Mouse (Mus musculus) C2C12 (cell line): ENCODE measurements around the gene 3110082I17Rik. TPM values are rescaled to one million over a fixed set of nuclear protein-coding genes. Genes with fewer than 3 reads are reported as not detected.

ENCODE experiments used
- H3K27me3 ChIP-seq: one replicate; pipeline ENCODE4 v1.6.1; 2011; ENCODE audit not compliant: control insufficient read depth, insufficient read depth, insufficient read length
- H3K36me3 ChIP-seq: one replicate; pipeline ENCODE4 v1.6.1; 2011; ENCODE audit not compliant: control insufficient read depth, insufficient read depth
- H3K4me3 ChIP-seq: one replicate; pipeline ENCODE4 v1.5.1; 2011; ENCODE audit warnings: mild to moderate bottlenecking, control low read depth; ENCODE audit not compliant: poor library complexity, insufficient read depth, severe bottlenecking
- H3K79me2 ChIP-seq: one replicate; pipeline ENCODE4 v1.6.1; 2011; ENCODE audit not compliant: control insufficient read depth, insufficient read depth
- H3K79me3 ChIP-seq: one replicate; pipeline ENCODE4 v1.6.1; 2011; ENCODE audit warnings: low read depth, control low read depth
- H3ac ChIP-seq: one replicate; pipeline ENCODE3; 2011; ENCODE audit warnings: low read depth; ENCODE audit not compliant: control insufficient read depth, insufficient read length
- CEBPB ChIP-seq: IDR thresholded peaks from one replicate; pipeline ENCODE4 v1.6.1; 2011; ENCODE audit warnings: low read depth, mild to moderate bottlenecking, control low read depth, moderate library complexity
- CTCF ChIP-seq: IDR thresholded peaks from one replicate; pipeline ENCODE4 v1.5.1; 2011; ENCODE audit not compliant: control insufficient read depth, insufficient read depth, insufficient read length
- FOSL1 ChIP-seq: IDR thresholded peaks from one replicate; pipeline ENCODE4 v1.8.0; 2011; ENCODE audit warnings: mild to moderate bottlenecking, low read length; ENCODE audit not compliant: poor library complexity, insufficient read depth, severe bottlenecking
- MAX ChIP-seq: IDR thresholded peaks from one replicate; pipeline ENCODE4 v1.6.1; 2011; ENCODE audit warnings: mild to moderate bottlenecking, control low read depth
- MYOD1 ChIP-seq: IDR thresholded peaks from one replicate; pipeline ENCODE4 v1.6.1; 2011; ENCODE audit warnings: low read depth; ENCODE audit not compliant: control insufficient read depth, insufficient read length
- MYOG ChIP-seq: IDR thresholded peaks from one replicate; pipeline ENCODE4 v1.6.1; 2011; ENCODE audit not compliant: control insufficient read depth, insufficient read length; ENCODE audit errors: extremely low read depth
- USF1 ChIP-seq: IDR thresholded peaks from one replicate; pipeline ENCODE4 v1.6.1; 2011; ENCODE audit warnings: low read depth, mild to moderate bottlenecking, control low read depth, moderate library complexity
- polyA plus RNA-seq: library from polyadenylated mRNA; unstranded; fragments of >200 nt; fragmentation: generic; extraction: Trizol; gene quantifications from one replicate; pipeline ENCODE4 v1.2.1, GENCODE M21; 2012; ENCODE audit warnings: missing spikeins

The 3110082I17Rik gene
- polyA plus RNA-seq, 1 experiment: 31.4 TPM

DNA sequence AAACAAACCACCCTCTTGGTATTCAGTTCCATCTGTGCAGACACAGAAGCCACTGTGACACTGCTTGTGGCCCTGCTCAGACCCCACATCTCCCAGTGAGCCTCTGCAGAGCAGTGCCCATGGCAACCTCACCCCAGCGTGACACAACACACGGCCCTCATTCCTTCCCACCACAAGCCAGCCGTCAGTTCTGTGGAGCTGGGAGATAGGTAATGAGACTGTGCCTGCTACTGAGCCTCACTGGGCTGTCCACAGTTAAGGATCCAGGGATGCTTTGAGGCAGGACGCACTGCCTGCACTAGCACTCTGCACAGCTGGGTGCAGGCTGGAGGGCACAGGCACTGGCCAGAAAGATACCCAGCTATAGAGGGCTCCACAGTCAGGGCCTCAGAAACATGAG lies 10.4 kb downstream of the 3110082I17Rik start:
- Histone ChIP-seq H3K79me2 (peaks cover 7% of the 10 kb centered on the region), H3K79me3 (no peaks in the 10 kb centered on the region), H3K4me3 (no peak overlapping the region), H3K36me3 (no peaks in the 10 kb centered on the region), H3K27me3 (no peaks in the 10 kb centered on the region), H3ac (no peak overlapping the region)
- TF ChIP-seq MYOD1 (no peak), MYOG (no peak), USF1 (no peak), FOSL1 (no peak), MAX (no peak), CEBPB (no peak), CTCF (no peak)

GRCm38 (mm10) chr5:139449161-139449791 lies 11.1 kb downstream of the 3110082I17Rik start:
- TF ChIP-seq FOSL1 (no peak), USF1 (no peak), MYOG (no peak), CTCF (no peak), MYOD1 (no peak), CEBPB (no peak), MAX (no peak)
- no peaks in the 10 kb centered on the region for H3K36me3 ChIP-seq

DNA sequence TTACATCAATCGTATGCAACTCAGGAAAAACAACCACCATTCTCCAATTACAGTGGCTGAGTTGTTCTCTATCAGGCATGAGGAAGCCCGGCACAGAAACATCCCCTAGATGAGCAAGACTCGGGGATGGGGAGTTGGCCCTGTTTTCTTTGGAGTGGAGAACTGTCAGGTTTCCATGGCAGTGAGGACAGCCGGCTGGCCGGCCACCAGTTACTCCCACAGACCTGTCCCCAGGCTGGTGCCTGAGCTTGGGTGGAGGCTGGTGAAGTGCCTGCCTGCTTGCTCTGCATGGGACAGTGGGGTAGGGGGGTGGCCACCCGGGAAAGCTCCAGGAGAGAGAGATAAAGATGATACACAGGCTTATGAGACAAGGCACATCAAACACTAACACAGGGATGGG lies 12.3 kb downstream of the 3110082I17Rik start:
- Histone ChIP-seq H3K27me3 (no peaks in the 10 kb centered on the region), H3ac (no peak overlapping the region), H3K79me3 (peaks cover 1% of the 10 kb centered on the region), H3K36me3 (no peaks in the 10 kb centered on the region), H3K79me2 (peaks cover 7% of the 10 kb centered on the region), H3K4me3 (no peak overlapping the region)
- no peak for TF ChIP-seq USF1
- no peak for TF ChIP-seq FOSL1
- no peak for TF ChIP-seq CTCF
- TF ChIP-seq CEBPB: no peak
- no peak for TF ChIP-seq MYOG
- no peak for TF ChIP-seq MYOD1
- no peak for TF ChIP-seq MAX

More at GRCm38 (mm10) chr5:139449161-139449791, 11.1 kb downstream of the 3110082I17Rik start:
- Histone ChIP-seq H3K79me3 (no peaks in the 10 kb centered on the region), H3K27me3 (no peaks in the 10 kb centered on the region), H3ac (no peak overlapping the region), H3K79me2 (peaks cover 7% of the 10 kb centered on the region), H3K4me3 (no peak overlapping the region)

- no peak for TF ChIP-seq MYOG
- TF ChIP-seq CTCF: no peak
- no peak for TF ChIP-seq CEBPB
- TF ChIP-seq MYOD1: no peak
- H3ac ChIP-seq: no peak overlapping the region
- H3K36me3 ChIP-seq: no peaks in the 10 kb centered on the region
- H3K4me3 ChIP-seq: no peak overlapping the region
- H3K79me3 ChIP-seq: peaks cover 1% of the 10 kb centered on the region
- peaks cover 7% of the 10 kb centered on the region for H3K79me2 ChIP-seq
- H3K27me3 ChIP-seq: no peaks in the 10 kb centered on the region
These were observed 15.1 kb downstream of the 3110082I17Rik start for GRCm38 (mm10) chr5:139445258-139445657.

DNA sequence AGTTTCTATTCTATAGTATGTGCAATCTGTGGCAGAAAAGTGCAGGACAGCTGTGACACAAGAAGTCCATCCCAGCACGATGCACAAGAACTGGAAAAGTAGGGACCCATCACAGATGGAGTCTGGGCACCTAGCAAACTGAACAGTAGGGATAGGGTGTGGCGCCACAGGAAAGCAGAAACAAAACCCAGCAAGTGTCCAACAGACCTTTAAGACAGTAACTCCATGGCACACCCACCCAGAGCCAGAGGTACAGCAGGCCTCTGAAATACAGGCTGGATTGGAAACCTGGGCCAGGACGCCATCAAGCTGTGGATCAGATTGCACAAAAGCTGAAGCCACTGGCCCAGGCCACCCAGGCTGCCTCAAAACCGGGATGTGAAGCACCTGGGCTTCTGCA lies 17.4 kb downstream of the 3110082I17Rik start:
- Histone ChIP-seq H3K27me3 (no peaks in the 10 kb centered on the region), H3K36me3 (no peaks in the 10 kb centered on the region), H3K79me3 (peaks cover 1% of the 10 kb centered on the region), H3K4me3 (no peak overlapping the region), H3K79me2 (no peaks in the 10 kb centered on the region), H3ac (no peak overlapping the region)
- TF ChIP-seq CEBPB (no peak), CTCF (no peak), MYOG (no peak), MYOD1 (no peak), MAX (no peak), FOSL1 (no peak), USF1 (no peak)

DNA sequence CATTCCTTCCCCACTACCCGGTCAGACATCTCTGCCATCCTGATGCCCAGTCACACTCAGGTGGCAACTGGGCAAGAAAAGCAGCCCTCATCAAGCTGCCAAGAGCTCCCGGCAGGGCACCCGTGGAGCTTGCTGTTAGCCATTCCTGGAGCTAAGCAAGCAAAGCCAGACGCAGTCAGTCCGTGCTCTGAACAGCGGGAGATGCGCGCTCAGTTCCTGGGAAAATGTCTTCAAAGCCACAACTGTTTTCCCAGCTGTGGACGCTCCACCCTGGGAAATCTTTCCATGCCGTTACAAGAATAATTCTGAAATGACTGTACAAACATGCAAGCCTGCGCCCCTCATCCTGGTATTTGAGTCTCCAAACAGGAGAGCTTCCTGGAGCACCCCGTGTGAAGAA lies 17.9 kb downstream of the 3110082I17Rik start:
- Histone ChIP-seq H3K79me3 (peaks cover 1% of the 10 kb centered on the region), H3K27me3 (no peaks in the 10 kb centered on the region), H3K36me3 (no peaks in the 10 kb centered on the region), H3K4me3 (no peak overlapping the region), H3K79me2 (no peaks in the 10 kb centered on the region), H3ac (no peak overlapping the region)
- TF ChIP-seq CEBPB: no peak
- TF ChIP-seq MYOD1: peak; percentile 75
